Mouse (Mus musculus) T-helper 1 cell (primary cell): ENCODE measurements around the gene Olfr1395.
"Not testable (repeated sequence)": the region's sequence is repeated elsewhere in the genome, so short reads cannot be mapped to it uniquely, and the experiment has no call there.

Experiments
- in situ Hi-C: fragments of 300-600 bp; cut with MboI, MseI; formaldehyde crosslinking; loops from one replicate; pipeline ENCODE4 v1.15.1; 2025; ENCODE audit warnings: high pct_unique_total_duplicates

Olfr1395 gene

DNA sequence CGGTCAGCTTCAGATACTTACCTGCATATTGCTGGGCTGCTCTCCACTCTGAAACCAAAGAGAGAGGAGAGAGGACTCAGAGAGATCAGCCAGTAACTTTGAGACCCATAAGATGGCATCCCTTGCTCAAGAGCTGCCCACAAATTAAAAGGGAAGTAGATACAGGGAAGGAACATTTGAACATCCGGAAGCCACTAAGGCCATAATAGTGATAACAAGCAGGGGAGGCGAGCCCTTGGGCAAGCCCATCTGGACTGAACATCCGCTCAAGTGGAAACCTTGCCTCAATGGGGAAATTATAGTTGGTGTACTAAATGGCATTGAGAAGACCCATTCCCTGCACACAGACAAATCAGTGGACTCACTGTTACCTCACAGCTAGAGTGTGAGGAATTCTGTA is 28.5 kb downstream of the Olfr1395 start:
- in situ Hi-C loops: no loop called here

DNA sequence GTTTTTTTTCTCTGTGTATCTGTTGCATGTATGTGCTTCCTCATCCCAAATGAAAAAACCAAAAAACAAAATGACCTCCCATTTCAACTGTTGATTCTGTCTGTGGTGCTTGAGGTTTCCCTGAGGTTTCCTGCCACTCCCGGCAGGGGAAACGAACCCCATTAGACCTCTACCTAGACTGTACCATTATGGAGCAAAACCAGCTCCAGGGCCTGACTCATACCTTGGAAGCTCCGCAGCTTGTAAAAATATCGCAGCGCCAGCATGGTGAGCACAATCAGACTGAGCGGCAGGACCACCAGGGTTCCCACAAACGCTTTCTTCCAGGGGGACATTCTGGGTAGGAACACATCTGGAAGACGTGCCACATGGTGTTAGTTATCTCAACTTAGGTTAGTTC is 33.3 kb downstream of the Olfr1395 start:
- in situ Hi-C loops: no loop called here

DNA sequence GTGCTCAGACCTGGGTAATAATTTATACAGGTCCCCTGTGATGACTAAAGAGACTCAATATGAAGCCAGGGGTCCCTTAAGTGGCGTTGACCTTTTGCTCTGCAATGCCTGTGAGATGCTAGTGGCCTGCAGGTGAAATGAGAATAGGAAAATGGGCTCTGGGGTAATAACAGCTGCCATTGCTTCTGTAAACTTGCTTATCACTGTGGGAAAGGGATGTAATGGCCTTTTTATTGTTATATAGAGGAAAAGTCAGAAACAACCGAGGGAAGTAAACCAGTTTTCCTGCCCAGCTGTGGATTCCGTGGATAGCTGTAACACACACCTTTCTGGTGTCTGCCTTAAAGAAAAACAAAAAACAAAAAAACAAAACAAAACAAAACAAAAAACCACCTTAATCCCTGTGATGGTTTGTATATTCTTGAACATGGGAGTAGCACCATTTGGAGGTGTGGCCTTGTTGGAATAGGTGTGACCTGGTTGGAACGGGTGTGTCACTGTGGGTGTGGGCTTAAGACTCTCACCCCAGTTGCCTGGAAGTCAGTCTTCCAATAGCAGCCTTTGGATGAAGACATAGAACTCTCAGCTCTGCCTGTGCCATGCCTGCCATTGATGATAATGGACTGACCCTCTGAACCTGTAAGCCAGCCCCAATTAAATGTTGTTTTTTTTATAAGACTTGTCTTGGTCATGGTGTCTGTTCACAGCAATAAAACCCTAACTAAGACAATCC is 34.1 kb downstream of the Olfr1395 start:
- in situ Hi-C loops: not testable (repeated sequence)

DNA sequence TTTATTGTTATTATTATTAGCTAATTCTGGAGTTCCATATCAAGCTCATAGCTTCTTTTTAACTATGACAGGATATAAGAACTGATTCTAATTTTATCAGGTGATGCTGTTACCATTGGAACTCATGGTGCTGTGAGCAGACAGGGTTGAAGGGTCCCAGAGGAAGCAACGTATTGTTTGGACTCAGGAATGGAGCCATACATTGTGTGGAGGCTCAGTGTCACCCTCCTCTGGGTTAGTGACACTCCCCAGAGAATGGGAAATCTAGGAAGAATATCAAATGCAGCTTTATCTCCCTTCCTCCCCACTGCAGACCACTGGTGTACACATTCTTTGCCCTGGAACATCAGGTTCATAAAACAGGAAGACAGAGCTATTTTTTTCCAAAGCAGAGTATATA is 41.1 kb downstream of the Olfr1395 start:
- in situ Hi-C loops: no loop called here

DNA sequence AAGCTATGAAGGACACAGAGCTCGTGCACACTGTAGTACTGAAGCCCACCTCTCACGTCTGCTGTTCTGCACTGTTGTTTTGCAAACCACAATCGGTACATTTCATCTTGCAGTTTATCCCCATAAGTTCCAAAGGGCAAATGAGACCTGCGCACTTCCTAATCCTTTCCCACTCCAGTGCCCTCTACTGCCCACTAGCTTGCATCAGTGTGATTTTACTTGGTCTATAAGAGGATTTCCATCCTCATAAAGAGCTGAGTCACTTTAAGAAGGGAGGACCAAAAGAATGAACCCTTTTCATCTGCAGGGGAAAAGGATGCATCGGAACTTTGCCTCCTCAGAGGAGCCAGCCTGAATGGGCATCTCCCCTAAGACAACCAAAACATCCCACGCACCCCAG is 44.4 kb downstream of the Olfr1395 start:
- in situ Hi-C loops: no loop called here

DNA sequence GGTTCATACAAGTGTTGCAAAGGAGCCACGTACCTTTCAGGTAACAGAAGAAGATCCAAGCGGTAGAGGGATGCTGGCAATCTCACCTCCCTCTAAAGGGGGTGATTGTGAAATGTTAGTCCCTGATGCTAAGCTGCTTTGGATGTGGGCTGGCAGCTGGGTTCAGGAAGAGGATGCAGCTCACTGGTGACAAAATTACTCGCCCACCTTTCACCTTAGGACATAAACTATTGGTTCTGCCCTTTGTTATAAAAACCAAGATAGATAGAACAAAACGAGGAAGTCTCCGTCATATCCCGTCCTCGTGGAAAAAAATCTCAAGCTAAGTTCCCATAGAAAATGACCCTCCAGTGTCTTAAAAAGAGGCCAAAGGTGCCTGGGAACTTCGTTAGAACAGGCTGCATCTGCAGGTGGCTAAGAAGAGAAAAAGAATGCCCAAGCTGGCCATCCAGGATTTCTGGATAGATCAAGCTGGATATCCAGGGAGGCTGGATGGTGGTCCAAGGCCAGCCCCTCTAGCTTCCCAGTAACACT is 44.9 kb downstream of the Olfr1395 start, which contains the start of gene Btnl9:
Gene Btnl9 (minus strand): TSS at position 205 of the 534 bp plus-strand sequence.
- in situ Hi-C loops: no loop called here

DNA sequence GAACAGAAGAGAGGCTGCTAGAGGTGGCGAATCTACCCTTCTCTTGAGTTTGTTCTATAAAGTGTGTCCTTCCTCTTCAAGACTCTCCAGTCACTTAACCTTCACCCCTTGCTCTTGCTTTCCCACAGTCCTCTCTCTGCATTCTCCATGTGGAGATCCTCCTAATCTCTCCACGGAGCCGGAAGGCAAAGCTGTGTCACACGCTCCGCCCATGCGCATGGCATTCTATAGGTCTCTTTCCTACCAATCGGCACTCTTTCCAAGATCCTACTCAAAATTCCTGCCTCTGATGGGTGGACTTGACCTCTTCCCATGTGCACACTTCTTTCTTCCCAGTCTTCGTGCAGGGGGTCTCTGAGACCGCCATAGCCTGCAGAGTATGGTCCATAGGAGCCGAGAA is 45.6 kb downstream of the Olfr1395 start:
- in situ Hi-C loops: no loop called here

DNA sequence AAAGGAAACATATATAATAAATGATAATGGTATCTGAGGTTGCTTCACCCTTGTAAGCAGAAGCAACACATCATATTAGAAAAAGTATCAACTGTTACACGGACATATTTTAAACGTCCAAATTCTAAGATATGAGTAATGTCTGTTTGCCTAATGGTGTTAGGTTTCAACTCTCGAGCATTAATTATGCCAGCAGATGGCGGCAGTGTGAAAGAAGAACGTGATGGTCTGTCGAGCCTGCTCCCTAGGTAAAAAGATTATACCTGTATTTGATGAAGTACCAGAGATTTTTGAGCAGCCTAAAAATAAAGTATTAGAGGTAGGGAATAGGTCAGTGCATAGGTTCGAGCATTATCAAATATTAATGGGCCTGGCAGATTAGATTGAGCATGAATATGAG is 47.7 kb downstream of the Olfr1395 start:
- in situ Hi-C loops: loop anchor here (10.0 kb wide), 2 partner anchors 405 to 1005 kb away; no protein-coding TSS in a partner anchor

DNA sequence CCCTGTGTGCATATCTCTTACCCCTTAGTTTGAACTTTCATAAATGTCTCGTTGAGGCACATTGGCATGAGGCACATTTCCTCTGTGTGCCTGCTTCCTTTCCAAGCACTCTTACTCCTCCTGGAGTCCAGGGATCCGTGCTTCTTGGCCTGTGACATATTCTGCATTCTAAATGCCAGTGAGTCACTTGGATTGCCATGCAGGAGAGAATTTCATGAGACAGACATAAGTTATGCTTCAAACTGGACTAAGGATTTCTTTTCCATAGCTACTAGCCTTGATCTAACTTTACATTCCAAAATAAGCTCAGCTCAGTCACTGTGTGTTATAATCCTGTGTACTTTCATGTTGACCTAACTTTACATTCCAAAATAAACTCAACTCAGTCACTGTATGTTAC is 49.0 kb downstream of the Olfr1395 start:
- in situ Hi-C loops: loop anchor here (10.0 kb wide), 2 partner anchors 406 to 1004 kb away; no protein-coding TSS in a partner anchor

DNA sequence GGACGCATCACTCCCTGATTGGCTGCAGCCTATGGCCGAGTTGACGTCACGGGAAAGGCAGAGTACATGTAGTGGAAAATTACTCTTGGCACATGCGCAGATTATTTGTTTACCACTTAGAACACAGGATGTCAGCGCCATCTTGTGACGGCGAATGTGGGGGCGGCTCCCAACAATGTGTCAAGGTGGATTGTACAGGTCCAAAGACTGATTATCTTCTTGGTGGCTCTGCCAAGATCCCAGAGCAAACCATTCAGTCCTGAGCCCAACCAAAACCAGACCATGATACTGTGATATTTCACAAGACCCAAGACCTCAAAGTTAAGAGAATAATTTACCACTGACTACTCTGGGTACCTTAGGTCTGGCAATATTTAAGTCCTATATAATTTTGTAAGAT is 52.7 kb downstream of the Olfr1395 start:
- in situ Hi-C loops: loop anchor here (5.0 to 10.0 kb wide), 3 partner anchors 68 to 1000 kb away; no protein-coding TSS in a partner anchor

DNA sequence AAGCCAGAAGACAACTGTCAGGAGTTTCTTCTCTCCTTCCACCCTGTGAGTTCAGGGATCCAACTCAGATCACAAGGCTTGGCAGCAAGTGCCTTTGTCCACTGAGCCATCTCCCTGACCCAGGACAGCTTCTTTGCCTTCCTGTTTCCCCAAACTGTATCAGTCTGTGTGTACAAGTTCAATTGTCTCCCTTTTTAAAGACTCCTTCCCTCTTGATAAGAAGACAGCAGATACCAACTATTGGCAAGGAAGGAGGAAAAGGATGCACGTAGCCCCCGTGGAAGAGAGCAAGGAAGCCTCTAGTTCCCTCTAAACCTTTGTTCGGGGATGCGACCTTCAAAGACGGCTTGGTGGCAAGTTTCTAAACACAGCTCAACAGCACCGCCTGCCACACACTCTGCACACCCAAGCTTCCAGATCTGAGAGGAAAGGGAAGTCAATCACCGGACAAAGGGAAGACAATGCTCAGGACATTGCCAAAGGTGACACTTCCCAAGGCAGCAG is 53.8 kb downstream of the Olfr1395 start:
- in situ Hi-C loops: loop anchor here (5.0 to 10.0 kb wide), 3 partner anchors 66 to 999 kb away; no protein-coding TSS in a partner anchor
